Mouse (Mus musculus) adrenal gland, adult 18-20 months (tissue): ENCODE results near the gene Wwc1. TPM values are rescaled to one million over a fixed set of nuclear protein-coding genes. Genes with fewer than 3 reads are reported as not detected.

Experiments
- total RNA-seq, 2 experiments: library from RNA; stranded (reverse); gene quantifications; 1 replicate in 1 of 2; 2 replicates in 1 of 2; pipeline ENCODE4 v1.2.3; 2021

Wwc1 gene
- total RNA-seq, 2 experiments from 2014 or later, result 64.0 to 84.7 TPM

Other genes with a start within 250 kb of the Wwc1 start
- gene Pank3, start 211.0 kb downstream of the Wwc1 start, total RNA-seq, result 10 to 100 TPM; 70.0 to 83.8 TPM
- gene Fbll1, start 181.6 kb downstream of the Wwc1 start, total RNA-seq, result under 1 TPM; 0.32 to 0.46 TPM
- gene Rars, start 146.0 kb downstream of the Wwc1 start, total RNA-seq, result 10 to 100 TPM; 62.2 to 67.7 TPM